Mouse (Mus musculus): Measurements from ENCODE around the gene Zfp184. TPM values are rescaled to one million over a fixed set of nuclear protein-coding genes. Genes with fewer than 3 reads are reported as not detected.

The Zfp184 gene
- total RNA-seq, 2 experiments from 2014 or later: 2.6 to 5.2 TPM

GRCm38 (mm10) chr13:21920681-21921233 lies 24.1 kb upstream of the Zfp184 start:
- DNase-seq: no peak

- DNase-seq: no peak
Observed at GRCm38 (mm10) chr13:21923417-21923816, 21.5 kb upstream of the Zfp184 start.

DNA sequence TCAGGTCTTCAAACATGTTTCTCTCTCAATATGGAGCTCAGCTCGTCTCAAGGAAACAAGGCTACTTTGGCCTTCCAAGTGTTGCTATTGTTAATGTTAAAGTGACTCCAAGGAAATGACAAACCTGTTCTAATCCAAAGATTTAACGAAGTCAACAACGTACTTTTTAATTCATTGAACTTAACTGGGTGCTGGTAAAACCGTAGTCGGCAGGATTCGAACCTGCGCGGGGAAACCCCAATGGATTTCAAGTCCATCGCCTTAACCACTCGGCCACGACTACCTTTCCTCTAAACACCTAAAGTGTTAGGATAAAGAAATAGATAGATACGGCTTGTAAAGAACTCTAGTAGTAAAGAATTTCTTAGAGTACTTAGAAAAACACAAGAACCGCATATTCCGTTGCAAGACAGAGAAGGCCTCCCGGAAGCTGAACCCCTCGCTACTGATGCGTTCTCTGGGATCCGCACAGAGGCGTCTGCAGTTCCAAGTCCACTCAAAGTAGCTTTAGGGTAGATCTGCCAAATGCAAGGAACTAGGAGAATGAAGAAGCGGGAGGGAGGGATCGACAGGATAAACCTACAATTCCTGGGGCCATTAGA lies 20.1 kb upstream of the Zfp184 start:
- DNase-seq: no peak

DNA sequence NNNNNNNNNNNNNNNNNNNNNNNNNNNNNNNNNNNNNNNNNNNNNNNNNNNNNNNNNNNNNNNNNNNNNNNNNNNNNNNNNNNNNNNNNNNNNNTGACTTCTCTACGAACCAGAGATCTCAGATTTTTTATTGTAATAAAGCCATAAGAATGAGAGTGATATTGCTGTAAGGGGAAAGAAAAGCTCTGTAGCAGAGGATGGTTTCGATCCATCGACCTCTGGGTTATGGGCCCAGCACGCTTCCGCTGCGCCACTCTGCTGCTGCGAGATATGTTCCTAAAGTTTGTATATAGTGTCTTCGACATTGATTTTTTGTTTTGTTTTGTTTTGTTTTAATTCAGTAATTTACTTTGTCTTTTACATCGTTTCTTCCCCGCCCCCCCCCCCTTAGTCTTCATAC lies 13.9 kb upstream of the Zfp184 start:
- no peak for DNase-seq

DNA sequence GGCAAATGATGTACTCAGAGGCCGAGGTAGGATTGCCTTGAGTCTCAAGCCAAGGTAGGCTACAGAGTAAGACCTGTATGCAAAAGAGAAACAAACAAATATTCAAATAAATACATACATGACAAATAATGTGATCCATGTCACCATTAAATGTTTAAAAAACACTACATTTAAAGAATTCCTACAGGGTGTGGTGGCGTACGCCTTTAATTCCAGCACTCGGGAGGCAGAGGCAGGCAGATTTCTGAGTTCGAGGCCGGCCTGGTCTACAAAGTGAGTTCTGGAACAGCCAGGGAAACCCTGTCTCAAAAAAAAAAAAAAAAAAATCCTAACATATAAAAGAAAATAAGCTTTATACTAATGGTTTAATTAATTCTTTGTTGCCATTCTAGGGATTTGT lies 13.2 kb upstream of the Zfp184 start:
- no peak for DNase-seq

- DNase-seq: peak in 1 of 2 experiments; percentile 35
Observed at GRCm38 (mm10) chr13:21933626-21934548, 11.0 kb upstream of the Zfp184 start.

- peak; percentile 41 to 54 for DNase-seq
Observed at GRCm38 (mm10) chr13:21934982-21935791, 9.7 kb upstream of the Zfp184 start.

- DNase-seq: no peak
Observed at GRCm38 (mm10) chr13:21935833-21936232, 9.1 kb upstream of the Zfp184 start.

DNA sequence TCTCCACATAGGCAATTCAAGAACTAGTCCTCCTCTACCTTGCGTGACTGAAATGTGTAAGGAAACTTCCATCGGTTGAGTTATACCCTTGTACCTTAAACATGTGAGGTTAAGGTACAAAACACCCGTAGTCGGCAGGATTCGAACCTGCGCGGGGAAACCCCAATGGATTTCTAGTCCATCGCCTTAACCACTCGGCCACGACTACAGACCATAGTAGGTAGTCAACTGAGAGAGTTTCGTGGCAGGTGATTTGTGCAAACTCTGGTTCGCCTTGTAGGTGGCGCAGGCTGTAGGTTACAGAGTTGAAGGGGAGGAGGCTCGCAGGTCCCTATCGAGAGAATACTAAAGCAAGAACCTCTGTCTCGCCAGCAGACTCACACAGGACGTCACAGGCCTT lies 7.9 kb upstream of the Zfp184 start:
- peak in 1 of 2 experiments; percentile 35 for DNase-seq

DNA sequence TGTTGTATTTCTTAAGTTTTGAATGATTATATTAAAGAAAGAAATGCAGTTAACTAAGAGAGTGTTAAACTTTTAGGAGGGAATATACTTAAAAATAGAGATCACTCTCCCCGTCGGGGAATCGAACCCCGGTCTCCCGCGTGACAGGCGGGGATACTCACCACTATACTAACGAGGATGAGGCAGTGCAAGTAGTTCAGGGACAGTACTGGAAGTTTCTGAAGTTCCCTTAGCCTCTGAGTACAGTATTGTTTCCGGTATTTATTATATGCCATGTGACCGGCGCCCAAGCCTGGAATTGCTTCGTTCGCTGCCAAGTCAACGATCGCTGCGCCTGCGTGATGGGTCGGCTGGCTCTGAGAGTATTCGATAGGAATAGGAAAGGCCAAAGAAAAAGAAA lies 4.7 kb upstream of the Zfp184 start:
- DNase-seq: peak; percentile 84 to 92

DNA sequence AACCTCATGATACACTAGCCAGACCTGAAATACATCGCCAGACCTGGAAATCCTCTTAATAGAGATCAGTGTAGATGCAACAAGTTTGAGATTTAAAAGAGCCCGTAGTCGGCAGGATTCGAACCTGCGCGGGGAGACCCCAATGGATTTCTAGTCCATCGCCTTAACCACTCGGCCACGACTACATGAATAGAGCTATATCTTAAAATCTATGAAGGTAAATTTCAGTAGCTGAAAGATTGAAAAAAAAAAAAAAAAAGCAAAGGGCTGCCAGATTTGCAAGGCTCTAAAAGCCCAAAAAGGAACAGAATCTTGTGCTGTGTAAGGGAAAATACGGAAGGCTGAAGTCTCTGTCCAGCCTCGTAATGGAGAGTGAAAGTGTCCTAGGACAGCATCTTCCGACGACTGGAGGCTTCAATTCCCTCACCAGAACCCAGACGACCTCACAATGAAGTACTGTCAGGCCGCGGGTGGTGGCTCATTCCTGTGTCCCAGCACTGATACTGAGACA lies 4.0 kb upstream of the Zfp184 start:
- DNase-seq: peak; percentile 77 to 86

GRCm38 (mm10) chr13:21943644-21944043 lies 1.2 kb upstream of the Zfp184 start:
- no peak for DNase-seq

DNA sequence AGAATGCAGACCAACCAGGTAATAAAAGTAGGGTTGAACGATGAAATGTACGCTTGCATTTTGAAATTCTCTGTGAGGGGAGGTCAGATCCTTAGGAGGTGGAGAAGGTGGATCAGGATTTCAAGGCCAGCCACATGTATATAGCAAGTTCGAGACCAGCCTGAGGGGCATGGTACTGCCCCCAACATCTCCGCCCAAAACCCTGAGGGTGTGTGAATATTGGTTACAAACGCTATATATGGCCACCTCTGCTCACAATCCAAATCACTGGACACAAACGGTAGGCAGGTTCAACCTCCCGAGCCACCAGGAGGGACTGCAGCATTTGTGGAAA lies 335 bp upstream of the Zfp184 start:
- no peak for DNase-seq

DNA sequence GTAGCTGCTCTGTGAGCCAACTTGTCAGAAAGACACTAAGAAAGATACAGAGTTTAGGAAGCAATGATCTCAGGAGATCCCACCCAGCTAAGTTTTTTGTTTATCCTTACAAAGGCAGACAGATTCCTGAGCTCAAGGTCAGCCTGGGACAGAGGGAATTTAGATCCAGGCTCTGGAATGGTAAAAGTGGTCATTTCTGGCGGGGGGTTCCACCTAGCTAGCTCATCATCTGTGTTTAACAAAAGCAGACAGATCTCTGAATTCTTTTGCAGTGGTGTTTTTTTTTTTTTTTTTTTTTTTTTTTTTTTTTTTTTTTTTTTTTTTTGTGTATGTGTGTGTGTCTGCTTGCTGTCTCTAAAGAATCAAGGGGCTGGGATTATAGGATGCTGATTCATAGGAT lies 24.4 kb downstream of the Zfp184 start:
- DNase-seq: no peak

DNA sequence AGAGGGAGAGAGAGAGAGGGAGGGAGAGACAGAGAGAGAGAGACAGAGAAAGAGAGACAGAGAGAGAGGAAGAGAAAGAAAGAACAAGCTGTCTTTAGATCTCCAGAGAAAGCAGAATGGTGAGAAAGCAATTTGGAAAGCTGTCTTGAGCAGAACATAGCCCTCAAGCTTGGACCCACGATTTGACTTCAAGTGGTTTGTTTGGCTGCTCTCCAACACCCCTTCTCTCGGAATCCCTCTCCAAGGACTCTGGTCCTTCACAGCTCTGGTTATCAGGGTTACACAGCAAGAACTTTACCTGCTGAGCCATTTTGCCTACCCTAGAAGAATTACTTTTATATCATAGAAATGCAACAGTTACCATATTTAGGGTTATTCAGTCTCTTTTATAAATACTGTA lies 24.9 kb downstream of the Zfp184 start:
- DNase-seq: no peak

DNA sequence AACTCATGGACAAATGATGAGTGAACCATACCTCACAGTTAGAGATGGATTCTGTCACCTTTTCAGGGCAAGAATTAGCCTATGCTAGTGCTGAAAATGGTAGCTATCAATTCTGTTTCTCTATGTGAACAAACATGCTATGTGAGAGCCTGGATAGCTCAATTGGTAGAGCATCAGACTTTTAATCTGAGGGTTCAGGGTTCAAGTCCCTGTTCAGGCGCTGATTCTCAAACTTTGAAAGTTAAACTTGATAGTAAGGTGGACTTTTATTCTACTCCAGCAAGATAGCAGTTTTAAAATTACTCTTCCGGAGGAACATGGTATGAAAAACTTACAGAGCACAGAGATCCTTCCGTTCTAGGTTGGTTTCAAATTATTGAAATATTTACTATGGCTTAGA lies 26.7 kb downstream of the Zfp184 start:
- no peak for DNase-seq

GRCm38 (mm10) chr13:21974221-21974725 lies 29.4 kb downstream of the Zfp184 start:
- peak; percentile 88 to 89 for DNase-seq

DNA sequence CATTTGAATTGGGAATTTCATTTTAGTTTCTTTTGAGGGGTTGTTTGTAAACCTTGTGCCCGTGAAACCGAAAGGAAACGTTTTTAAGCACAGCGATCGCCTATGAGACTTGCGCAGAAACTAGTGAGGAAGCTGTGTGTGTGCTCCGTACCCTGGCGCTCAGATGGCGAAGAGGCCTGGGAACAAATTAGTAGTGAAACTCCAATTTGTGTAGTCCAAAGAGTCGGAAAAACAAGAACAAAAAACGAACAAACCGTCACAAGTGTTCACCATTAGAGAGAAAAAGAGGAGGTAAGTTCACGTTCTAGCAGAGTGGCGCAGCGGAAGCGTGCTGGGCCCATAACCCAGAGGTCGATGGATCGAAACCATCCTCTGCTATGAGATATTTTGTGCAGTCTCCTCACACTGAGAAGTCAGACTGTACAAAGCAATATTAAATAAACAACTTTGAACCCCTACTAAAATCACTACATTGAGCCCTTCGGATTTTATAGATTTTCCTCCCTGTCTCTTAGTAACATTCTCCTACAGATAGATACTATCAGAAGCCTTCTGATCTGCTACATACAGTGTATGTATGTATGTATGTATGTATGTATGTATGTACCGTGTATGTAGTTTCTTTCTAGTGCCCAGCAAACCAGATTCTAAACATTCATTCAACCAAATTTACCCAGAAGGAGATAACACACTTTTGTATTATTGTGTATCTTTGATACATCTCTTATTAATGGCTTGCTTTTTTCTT lies 30.0 kb downstream of the Zfp184 start:
- DNase-seq: peak; percentile 63 to 76

- DNase-seq: peak in 1 of 2 experiments; percentile 19
Observed at GRCm38 (mm10) chr13:21980981-21981802, 36.3 kb downstream of the Zfp184 start, which contains the start of gene Pom121l2. Gene Pom121l2, plus strand, starts transcription at chr13:21981194.

GRCm38 (mm10) chr13:21981803-21982193 lies 36.9 kb downstream of the Zfp184 start:
- DNase-seq: no peak

- no peak for DNase-seq
Observed at GRCm38 (mm10) chr13:21984486-21984885, 39.6 kb downstream of the Zfp184 start.
